Mouse (Mus musculus): ENCODE data around the gene St3gal3.
A peak's percentile ranks its signal among the peaks of the same experiment; 100 is the strongest.

St3gal3 gene

DNA sequence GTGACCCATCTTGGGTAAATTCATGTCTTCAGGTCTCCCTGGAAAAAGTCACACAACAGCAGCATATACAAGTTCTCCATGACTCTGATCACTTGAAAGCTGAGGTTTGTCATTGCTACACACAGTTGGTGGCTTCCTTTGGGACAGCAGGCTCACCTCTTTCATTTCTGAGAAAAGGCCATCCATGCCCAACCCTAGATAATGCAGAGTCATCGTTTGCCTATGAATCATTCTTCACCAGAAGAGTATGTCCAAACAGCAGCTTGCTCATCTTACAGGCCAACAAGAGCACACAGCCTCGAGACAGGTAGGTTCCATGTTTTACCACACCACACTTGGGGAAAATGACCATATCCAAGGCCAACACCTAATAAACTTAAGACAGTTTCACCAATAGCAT is 45.9 kb downstream of the St3gal3 start:
- no peak for DNase-seq (ENCODE audit: low spot score)

DNA sequence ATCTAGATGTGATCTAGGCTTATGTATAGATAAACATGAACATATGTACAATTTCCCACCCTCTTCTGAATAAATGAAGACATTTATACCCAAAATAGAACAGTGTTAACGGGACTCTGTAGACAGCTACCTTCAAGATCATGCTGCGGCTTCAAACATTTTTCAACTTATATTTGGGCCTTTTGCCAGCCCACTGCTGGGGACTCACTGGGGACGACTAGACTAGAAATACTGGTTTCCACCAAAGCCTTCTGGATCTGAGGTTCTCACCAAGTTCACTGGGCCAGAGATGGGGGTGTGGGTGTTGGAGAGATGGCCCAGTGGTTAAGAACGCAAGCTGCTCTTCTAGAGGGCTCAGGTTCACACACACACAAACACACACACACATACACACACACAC is 49.7 kb downstream of the St3gal3 start:
- DNase-seq (ENCODE audit: low spot score) = no peak

DNA sequence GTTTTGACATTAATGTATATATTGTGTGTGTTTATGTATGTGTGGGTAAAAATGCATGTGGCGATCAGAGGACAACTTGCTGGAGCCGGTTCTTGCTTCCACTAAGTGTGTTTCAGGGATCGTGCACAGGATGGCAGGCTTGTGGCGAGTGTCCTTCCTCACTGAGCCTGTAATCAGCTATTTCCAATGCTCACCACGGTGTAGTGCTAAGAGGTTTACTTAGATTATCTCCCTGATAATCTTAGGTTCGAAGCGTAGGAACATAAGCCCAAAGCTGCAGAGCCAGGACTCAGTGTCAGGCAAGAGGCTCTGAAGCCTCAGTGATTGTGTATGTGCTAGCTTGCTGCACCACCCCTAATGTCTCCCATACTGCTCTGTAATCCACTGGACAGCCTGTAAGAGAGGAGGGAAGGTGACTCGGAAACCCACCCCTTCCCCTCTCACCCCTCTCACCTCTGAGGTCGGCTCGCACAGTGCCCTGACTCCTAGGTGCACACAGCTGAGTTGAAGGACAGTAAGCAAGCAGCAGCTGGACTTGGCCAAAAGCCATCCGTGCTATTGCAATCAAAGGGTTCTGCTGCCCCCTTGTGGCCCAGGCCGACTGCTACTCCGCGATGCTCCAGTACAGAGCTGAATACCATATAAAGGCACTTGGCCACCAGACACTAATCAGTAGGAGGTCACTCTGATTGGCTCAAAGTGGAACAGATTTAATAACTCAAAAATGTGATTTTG is 51.3 kb downstream of the St3gal3 start:
- peak; percentile 99 for DNase-seq (ENCODE audit: low spot score)

DNA sequence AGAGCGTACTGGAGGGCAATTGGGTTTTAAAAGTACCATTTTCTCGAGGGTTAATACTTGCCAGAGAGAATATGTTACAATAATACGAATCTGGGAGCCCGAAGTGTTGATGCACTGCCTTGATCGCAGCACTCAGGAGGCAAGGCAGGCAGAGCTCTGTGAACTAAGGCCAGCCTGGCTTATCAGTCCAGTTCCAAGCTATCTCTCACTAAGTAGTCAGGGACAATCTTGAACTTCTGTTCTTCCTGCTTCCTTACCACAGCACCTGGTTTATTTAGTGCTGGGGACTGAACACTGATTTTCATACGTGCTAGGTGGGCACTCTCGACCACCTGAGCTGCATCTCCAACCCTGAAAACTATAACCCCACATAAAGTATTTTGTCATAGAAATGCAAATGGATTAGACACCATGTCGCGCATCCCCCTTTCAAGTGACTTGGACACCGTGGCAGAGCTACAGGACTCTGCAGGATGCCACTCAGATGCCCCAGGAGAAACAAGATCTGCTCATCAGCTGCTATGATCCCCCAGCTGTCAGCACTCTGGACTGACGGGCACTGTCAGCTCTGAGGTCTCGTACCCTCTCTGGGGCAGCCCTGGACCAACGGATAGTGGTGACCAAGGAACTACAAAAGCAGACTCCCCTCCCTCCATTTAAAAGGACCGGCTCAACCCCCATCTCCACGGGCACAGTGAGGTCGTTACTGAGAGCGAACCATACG is 52.9 kb downstream of the St3gal3 start:
- no peak for DNase-seq (ENCODE audit: low spot score)

DNA sequence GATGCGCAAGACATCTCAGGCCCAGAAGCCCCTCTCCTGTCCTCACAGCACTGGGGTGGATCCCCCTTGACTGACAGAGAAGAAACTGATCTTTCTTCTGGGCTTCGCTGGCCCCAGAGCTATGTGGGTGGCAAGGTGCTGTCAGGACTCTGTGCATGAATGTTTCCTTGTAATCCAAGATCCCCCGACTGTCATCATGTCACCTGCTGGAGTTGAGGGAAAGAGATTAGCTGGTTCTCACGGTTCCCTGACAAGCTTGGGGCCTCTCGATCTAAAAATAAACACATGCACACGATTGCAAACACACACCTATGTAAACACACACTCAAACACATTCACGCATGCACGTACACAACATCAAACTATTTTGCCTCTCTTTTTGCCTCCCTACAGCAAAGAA is 54.2 kb downstream of the St3gal3 start:
- no peak for DNase-seq (ENCODE audit: low spot score)

DNA sequence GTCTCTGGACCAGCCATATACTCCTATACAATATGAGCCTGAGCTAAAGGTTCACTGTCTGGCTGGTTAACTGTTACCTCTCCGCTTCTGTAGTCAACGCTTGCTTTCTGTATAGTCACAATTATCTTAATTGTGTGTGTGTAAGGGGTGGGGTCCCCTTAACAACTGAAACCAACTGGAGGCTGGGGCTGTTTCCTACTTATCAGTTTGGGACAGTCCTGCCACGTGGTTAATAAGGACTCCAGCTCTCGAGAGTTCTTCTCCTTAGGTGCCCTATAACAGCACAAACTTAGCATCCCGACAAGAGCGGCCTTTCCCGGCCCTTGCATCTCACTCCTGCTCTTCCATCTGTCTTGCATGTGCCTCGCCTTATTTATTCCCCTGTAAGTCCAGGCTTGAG is 55.5 kb downstream of the St3gal3 start:
- no peak for DNase-seq (ENCODE audit: low spot score)

DNA sequence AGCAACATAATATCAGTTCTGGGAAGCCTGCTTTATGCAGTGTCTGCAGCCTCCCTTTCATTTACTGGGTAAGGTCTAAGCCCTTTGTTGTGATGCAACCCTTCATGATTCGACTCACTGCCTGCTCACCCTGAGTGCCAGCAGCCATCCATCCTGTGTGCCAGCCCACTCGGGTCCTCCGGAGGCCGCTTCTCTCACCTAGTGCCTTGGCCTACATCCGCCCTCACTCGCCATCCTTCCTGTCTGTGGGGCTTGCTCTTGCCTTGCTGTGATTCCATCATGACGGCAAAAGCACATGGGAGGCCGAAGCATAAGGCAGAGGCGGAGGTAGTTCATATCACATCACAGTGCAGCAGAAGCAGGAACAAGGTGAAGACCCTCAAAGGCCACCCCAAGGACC is 56.1 kb downstream of the St3gal3 start:
- no peak for DNase-seq (ENCODE audit: low spot score)

DNA sequence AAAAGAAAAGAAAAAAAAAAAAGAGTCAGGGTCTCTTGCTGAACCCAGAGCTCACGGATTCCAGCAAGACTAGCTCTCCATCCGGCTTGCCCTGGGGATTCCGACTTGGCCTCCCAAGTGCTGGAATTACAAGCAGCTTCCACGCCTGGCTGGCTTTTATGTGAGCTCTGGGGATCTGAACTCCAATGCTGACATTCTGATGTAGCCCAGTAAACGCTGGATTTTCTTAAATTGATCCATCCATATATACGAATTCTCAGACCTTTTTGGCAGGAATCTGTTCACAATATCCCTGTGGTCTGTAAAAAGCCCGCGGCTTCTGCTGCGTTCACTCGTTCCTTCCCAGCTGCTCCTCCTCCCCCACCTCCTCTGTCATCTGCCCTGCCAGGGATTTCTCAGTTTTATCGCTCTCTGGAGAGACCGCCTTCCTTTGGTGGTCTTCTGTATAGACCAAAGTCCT is 57.4 kb downstream of the St3gal3 start:
- no peak for DNase-seq (ENCODE audit: low spot score)

DNA sequence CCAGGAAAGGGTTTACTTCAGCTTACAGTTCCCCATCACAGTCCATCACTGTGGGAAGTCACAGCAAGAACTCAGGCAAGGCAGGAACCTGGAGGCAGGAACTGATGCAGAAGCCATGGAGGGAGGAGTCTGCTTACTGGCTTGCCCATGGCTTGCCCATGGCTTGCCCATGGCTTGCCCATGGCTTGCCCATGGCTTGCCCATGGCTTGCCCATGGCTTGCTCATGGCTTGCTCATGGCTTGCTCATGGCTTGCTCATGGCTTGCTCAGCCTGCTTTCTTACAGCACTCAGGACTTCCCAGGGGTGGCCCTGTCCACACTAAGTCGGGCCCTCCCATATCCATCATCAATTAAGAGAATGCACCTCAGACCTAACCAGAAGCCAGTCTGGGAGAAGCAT is 58.1 kb downstream of the St3gal3 start:
- DNase-seq (ENCODE audit: low spot score) = no peak

DNA sequence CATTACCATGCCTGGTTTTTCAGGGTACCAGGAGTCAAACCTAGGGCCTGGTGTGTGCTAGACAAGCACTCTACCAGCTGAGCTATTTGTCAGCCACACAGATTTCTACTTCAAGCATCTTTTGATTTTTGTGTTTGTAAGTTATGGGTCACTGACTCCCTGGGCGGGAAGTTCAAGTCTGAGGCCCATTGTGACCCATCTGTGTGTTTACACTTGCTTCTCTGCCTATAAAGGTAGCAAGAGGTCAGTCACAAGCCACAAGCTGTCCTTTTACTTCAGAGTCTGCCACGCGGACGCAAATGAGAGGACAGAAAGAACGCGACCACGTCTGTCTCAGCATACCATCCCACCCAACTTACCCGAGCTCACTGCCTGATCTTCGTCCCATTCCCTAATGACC is 59.4 kb downstream of the St3gal3 start:
- no peak for DNase-seq (ENCODE audit: low spot score)

DNA sequence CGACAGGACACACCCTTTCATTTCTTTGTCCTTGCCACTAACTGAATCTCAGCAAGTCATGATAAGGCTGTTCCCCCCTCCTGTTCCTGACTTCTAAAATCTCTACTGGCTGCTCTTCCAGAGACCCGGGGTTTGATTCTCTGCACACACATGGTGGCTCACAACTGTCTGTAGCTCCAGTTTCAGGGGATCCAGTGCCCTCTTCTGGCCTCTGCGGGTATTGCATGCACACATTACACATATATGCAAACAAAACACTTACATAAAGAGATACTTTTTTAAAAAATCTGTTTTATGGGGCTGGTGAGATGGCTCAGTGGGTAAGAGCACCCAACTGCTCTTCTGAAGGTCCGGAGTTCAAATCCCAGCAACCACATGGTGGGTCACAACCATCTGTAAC is 60.5 kb downstream of the St3gal3 start:
- DNase-seq (ENCODE audit: low spot score) = no peak

DNA sequence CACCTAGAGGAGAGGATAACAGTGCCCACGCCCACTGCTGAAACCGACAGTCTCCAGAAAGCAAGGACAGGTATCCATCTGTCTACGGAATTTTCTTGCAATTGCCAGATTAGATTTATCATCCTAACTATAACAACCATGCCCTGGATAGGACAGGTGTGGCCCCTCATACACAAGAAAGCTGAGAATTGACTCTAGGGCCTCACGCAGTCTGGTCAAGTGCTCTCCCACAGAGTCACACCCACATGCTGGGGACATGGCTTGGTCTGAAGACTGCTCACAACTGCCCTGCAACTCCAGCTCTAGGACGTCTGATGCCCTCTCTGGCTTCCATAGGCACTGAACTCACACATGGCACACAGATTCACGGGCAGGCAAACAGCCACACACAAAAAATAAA is 61.6 kb downstream of the St3gal3 start:
- no peak for DNase-seq (ENCODE audit: low spot score)

DNA sequence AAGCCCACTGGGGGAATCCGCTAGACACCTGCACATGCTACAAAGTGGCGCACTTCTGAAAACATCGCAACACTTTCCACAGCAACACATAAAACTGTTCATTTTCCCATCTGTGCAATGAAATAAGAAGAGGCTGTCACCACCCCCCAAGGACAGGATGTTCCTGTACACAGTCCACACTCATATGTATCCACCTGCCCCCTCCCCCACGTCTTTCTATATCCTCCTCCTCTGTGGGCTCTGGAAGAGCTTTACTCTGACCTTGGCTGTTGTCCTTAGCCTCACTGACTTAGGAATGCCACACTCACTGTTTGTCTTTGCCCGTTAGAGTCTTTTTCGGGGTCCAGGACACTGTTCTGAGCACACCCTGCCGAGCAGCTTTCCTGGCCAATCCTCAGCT is 62.8 kb downstream of the St3gal3 start:
- DNase-seq (ENCODE audit: low spot score) = no peak

DNA sequence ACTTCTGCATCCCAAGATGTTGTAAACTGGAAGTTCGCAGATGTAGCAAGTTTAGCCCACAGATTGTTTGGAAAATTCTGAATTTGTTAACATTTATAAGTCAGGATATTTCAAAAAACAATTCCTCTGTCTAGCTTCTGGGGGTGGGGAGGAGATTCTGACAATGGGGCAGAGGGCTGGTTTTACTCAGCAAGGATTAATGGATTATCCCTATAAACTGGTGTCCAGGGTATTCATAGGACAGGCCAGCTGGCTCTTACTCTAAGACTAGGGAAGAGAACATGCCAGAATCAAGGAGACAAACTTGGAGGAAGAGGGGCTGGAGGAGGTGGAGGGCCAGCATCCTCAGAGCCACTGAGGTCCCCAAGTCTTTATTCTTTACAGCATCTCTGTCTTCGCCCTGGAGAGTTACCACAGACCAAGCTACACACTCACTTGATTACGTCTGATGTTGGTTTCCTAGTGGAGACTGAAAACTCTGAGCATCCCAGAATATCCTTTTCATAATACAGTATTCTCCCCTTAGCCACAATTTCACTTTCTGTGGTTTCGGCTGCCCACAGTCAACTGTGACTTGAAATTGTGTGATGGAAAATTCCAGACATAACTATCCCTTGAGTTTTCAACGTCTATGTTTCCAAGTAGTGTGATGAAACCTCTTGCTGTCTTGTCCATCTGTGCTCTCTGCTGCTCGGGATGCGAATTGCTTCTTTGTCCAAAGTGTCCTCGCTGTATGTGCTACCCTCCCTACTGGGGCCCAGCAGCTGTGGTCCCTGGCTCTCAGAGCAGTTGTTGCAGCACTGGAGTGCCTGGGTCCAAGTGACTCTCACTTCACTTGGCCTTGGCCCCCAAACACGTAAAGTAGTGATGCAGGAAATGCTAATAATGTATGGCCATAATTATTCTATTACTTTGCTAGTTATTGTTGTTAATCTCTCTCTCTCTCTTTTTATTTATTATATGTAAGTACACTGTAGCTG is 64.2 kb downstream of the St3gal3 start:
- no peak for DNase-seq (ENCODE audit: low spot score)

DNA sequence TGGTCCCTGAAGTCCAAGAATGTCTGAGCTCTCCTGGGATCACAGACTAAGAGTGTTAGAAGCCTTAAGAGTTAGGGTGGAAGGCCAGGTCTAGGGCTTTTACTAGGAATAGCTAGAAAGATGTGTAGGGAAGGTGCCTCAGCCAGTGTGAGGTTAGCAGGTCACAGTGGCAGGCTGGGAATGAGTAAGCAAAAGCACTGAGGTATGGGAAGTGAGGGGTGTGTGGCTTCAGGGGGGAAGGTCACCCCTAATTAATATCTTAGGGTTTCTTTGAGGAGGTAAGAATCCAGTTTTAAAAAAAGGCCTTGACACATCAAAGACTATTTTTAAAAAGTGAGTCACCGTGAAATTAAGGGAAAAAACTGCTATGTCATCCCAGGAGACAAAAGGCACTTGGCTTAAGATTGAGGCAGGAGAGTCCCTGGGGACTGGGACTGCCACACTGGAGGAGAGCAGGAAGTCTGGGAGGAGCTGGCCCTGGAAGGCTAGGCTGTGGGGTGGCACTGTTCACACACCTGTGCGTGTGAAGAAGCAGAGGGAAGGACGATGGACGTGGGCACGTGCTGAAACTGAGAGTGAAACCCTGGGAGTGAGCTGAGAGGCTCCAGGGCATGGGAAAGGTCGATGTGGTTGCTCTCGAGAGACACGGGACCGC is 72.8 kb downstream of the St3gal3 start:
- no peak for DNase-seq (ENCODE audit: low spot score)

DNA sequence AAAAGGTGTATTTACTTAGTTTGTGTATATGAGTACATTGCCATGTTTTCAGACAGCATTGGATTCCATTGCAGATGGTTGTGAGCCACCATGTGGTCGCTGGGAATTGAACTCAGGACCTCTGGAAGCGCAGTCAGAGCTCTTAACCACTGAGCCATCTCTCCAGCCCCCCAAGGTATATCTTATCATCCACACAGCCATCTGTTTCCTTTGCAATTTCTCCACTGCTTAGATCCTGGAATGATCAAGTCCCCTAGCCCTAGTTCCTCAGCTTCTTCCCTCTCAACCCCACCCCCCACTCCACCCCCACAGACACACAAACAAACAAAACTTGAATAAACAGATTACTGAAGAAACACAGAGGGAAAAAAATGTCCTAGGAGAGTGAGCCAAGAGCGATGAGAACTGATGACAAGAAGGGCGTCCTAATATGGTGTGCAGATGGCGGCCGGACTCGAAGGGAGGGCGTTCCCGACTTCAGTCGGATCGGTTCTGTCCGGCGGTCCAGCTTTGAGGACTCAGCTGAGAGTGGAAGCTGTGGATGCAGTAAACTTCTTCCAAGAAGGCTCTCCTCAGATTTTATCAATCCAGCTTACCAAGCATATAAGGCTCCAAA is 73.7 kb downstream of the St3gal3 start:
- DNase-seq (ENCODE audit: low spot score) = peak; percentile 39

DNA sequence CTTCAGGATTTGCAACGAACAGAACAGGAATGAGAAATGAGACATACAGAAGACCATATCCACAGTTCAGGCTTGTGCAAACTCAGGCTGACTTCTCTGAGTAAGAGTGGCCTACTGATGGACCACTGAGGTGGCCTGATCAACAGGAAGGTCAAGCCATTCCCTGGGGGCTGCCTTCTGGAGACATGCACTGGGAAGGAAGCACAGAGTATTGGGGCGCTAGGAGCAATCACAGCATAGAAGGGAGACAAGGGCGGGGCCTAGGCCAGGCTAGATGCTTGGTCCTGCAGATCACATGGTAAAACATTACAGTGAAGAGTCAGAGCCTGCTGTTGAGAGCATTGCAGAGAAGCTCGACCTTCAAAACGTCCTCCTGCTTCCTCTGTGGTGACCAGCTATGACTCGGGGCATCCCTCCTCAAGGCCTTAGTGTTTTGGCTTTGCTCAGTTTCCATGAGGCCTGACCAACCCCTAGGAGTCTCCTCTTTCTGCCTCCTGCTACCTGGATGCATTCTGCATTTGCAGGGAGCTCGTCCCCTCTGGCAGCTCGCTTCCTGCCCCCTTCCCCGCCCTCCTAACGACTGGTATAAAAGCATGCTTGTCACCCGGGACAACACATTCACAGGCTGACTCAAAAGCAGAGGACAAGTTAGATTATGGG is 74.8 kb downstream of the St3gal3 start:
- no peak for DNase-seq (ENCODE audit: low spot score)

DNA sequence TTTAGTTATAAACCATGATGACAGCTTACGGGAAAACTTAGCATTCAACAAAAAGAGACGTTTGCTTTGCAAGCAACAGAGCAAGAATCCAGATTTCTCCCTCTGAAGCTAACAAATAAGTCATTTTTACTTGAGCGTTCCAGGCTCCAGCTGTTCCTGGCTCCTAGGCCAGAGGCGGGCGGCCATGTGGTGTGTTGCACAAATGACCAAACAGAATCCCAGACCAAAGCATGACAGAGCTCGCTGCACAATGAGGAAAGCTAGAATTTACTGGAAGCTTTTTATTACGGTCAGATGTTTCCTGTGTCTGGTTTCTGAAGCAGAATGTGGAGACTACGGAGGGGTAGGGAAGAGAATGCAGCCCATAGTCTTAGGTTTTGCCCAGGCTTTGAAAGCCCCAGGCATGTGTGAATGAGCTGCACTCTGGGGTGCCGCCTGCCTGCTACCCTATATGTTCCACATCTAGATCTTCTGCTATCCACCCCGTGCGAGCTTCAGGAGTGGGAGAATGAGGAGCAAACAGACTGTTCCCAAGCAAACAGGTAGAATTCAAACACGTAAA is 76.5 kb downstream of the St3gal3 start:
- DNase-seq (ENCODE audit: low spot score) = peak; percentile 36

DNA sequence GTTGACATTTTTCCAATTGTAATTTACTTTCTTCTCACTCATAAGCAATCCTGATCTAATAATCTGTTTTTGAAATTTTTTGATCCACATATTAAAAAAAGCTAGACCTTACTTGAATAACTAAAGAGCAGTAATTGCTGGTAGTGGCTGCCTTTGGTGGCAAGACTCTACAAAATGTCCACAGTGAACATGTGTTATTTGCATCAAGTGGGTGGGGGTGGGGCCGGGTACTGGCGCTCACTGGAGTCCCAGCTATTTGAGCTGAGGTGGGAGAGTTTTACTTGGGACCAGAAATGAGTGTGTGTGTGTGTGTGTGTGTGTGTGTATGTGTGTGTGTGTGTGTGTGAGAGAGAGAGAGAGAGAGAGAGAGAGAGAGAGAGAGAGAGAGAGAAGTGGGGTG is 77.6 kb downstream of the St3gal3 start:
- DNase-seq (ENCODE audit: low spot score) = no peak

DNA sequence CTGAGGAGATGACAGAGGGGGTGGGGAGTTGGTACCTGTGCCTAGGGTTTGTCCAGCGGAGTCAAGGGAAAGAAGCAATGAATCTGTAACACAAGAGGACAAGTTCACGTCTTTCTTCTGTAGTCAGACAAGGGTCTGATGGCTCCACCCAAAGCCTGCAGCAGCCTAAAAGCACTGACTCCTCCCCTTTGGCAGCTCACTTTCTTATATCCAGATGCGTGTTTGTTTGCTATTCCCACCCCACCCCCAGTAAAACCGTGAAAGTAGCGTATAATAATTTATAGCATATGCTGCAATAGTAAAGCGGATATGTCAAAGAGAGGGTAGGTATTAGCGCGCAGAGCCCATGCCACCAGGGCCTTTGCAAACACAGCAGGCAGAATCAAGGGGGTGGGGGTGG is 80.1 kb downstream of the St3gal3 start:
- no peak for DNase-seq (ENCODE audit: low spot score)

DNA sequence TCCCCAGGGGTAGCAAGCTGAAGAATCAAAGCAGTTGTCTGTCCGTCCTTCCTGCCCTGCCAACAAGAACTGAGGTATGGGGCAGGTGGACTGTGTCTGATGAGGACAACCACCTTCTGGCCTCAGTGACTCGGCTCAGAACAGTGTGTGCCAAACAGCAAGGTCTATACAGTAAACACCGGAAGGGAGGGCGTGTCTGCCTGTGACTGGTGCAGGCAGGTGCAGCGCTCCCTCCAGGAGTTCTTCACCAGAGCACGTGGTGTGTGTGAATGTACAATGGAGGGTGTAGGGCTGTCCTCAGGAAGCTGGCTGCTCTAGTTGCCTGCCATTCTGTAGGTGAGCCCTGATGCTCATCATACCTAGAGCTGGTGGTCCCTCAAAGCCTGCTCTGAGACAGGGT is 80.8 kb downstream of the St3gal3 start:
- DNase-seq (ENCODE audit: low spot score) = no peak
